Mouse (Mus musculus) heart, embryonic 14.5 days (tissue): ENCODE data around the gene Sord. TPM values are rescaled to one million over a fixed set of nuclear protein-coding genes. Genes with fewer than 3 reads are reported as not detected.

Experiments
- ATAC-seq: fragments of 200-750 bp; cut with Nextera tagmentation; 2 replicates; pipeline ENCODE4 v1.8.0; 2017; ENCODE audit warnings: low read depth, moderate TSS enrichment; ENCODE audit not compliant: insufficient number of reproducible peaks, insufficient read depth, low FRiP score
- H3K27ac ChIP-seq, 2 experiments: fragments of 200-500 bp in 1 of 2; fragments of 300-500 bp in 1 of 2; sonication (generic) in 1 of 2; replicated peaks in 1 of 2; 2 replicates each; pipeline ENCODE4 v1.5.1; 2012 to 2014; ENCODE audit warnings: low read depth in 2 of 2, low read length in 2 of 2, control low read depth in 1 of 2, mild to moderate bottlenecking in 1 of 2, mixed read lengths in 1 of 2; ENCODE audit not compliant: control insufficient read depth in 1 of 2, insufficient read depth in 1 of 2
- H3K27me3 ChIP-seq: fragments of 300-500 bp; sonication (generic); 2 replicates; pipeline ENCODE4 v1.6.1; 2014; ENCODE audit warnings: mild to moderate bottlenecking, low read length, control low read depth; ENCODE audit not compliant: control insufficient read depth, insufficient read depth
- H3K36me3 ChIP-seq: fragments of 300-500 bp; sonication (generic); 2 replicates; pipeline ENCODE4 v1.6.1; 2014; ENCODE audit warnings: mild to moderate bottlenecking, control low read depth, low read length, mixed read lengths; ENCODE audit not compliant: control insufficient read depth, insufficient read depth
- H3K4me1 ChIP-seq, 2 experiments: fragments of 200-500 bp in 1 of 2; fragments of 300-500 bp in 1 of 2; sonication (generic) in 1 of 2; 2 replicates each; pipeline ENCODE4 v1.6.1; 2012 to 2014; ENCODE audit warnings: low read length in 2 of 2, control low read depth in 1 of 2, mixed read lengths in 1 of 2; ENCODE audit not compliant: control insufficient read depth in 2 of 2, insufficient read depth in 2 of 2
- H3K4me2 ChIP-seq: fragments of 300-500 bp; sonication (generic); 2 replicates; pipeline ENCODE4 v1.6.1; 2014; ENCODE audit warnings: mild to moderate bottlenecking, low read length
- H3K4me3 ChIP-seq, 2 experiments: fragments of 200-500 bp in 1 of 2; fragments of 300-500 bp in 1 of 2; sonication (generic) in 1 of 2; 2 replicates each; pipeline ENCODE4 v1.5.1; 2012 to 2014; ENCODE audit warnings: low read length in 2 of 2, mild to moderate bottlenecking in 2 of 2, control low read depth in 1 of 2, low read depth in 1 of 2, moderate library complexity in 1 of 2; ENCODE audit not compliant: control insufficient read depth in 1 of 2, insufficient read depth in 1 of 2
- H3K9ac ChIP-seq: fragments of 300-500 bp; sonication (generic); 2 replicates; pipeline ENCODE4 v1.6.1; 2014; ENCODE audit warnings: mild to moderate bottlenecking, low read length
- H3K9me3 ChIP-seq: fragments of 300-500 bp; sonication (generic); 2 replicates; pipeline ENCODE4 v1.6.1; 2016; ENCODE audit warnings: low read length, control low read depth; ENCODE audit not compliant: control insufficient read depth
- WGBS: fragments of 180-500 bp; shearing (Covaris S2); extraction: QIAGEN DNeasy Blood & Tissue Kit; methylation state at CpG from one replicate; pipeline ENCODE4 v1.1.7; 2014; 5-methylcytosine and 5-hydroxymethylcytosine counted together
- polyA plus RNA-seq: library from polyadenylated mRNA; unstranded; fragments of >200 nt; fragmentation: Nextera tagmentation; extraction: Ambion mirVana; gene quantifications from 2 replicates; pipeline ENCODE4 v1.2.1, GENCODE M21; 2014

The Sord gene
- polyA plus RNA-seq, 1 experiment from 2014 or later = 63.6 TPM

DNA sequence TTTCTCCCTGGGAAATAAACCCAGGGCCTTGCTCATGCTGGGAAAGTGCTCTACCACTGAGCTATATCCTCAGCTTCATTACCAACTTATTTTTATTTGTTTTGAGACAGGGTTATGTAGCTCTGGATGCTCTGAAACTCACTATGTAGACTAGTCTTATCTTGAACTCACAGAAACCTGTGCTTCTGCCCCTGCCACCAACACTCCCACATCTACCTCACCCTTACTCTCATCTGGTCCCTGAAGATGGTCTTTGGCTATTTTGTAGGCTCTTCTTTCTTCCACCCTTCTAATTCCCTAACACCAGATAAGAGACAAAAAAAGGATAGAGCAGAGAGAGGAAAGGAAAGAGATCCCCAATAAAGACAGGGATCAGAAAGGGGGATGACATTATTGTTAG is 10.9 kb upstream of the Sord start:
- Histone ChIP-seq H3K9ac (no peak overlapping the region), H3K4me1 (peaks cover 0 to 3% of the 10 kb centered on the region in 2 experiments; a peak in 2 of 4 replicates), H3K27me3 (no peaks in the 10 kb centered on the region), H3K27ac (no peak overlapping the region), H3K4me2 (no peak overlapping the region), H3K36me3 (no peaks in the 10 kb centered on the region), H3K4me3 (no peak overlapping the region), H3K9me3 (no peaks in the 10 kb centered on the region)
- no peak for ATAC-seq

DNA sequence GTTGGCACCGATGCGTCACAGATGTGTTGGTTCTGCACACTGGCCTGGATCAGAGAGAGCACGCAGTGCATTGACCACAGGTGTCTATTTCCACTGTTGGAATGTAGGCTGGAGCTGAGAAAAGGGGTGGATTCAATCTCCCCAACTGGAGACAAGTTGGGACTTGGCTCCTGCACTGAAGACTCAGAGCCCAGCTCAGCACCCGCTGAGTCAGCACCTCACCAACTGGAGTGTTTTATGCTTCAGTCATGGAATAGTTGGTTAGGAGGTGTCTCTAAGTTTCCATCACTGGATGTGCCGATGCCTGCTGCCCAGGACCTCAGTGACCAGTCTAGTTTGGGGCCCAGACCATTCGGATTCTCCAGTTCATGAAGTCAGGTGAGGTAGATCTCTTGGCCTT is 4.2 kb upstream of the Sord start:
- no peaks in the 10 kb centered on the region for H3K9me3 ChIP-seq
- H3K27ac ChIP-seq = no peak overlapping the region
- peaks cover 3% of the 10 kb centered on the region in 2 experiments for H3K4me1 ChIP-seq
- no peak overlapping the region for H3K9ac ChIP-seq
- H3K4me3 ChIP-seq = no peak overlapping the region
- no peaks in the 10 kb centered on the region for H3K36me3 ChIP-seq
- no peak overlapping the region for H3K4me2 ChIP-seq
- ATAC-seq = no peak
- WGBS = 83% methylated on average over 6 of the region's 6 CpGs
- no peaks in the 10 kb centered on the region for H3K27me3 ChIP-seq

DNA sequence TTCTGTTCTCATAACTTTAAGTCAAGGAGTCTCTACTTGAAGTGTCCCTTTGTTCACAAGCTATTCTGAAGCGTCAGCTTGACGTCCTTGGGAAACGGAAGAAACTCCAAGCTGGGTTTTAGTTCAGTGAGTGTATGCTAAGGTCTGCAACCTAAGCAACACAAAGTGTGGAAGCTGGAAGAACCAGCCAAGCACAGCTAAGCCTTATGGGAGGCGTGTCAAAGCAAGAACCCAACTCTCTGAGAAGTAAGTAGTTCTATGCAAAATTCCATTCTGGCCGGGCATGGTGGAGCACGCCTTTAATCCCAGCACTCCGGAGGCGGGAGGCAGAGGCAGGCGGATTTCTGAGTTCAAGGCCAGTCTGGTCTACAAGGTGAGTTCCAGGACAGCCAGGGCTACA is 2.9 kb upstream of the Sord start:
- Histone ChIP-seq H3K9me3 (no peaks in the 10 kb centered on the region), H3K27me3 (no peaks in the 10 kb centered on the region), H3K9ac (no peak overlapping the region), H3K4me1 (peaks cover 4 to 6% of the 10 kb centered on the region in 2 experiments), H3K4me3 (no peak overlapping the region), H3K36me3 (no peaks in the 10 kb centered on the region), H3K4me2 (no peak overlapping the region), H3K27ac (no peak overlapping the region)
- no peak for ATAC-seq
- 87% methylated on average over 9 of the region's 9 CpGs for WGBS

DNA sequence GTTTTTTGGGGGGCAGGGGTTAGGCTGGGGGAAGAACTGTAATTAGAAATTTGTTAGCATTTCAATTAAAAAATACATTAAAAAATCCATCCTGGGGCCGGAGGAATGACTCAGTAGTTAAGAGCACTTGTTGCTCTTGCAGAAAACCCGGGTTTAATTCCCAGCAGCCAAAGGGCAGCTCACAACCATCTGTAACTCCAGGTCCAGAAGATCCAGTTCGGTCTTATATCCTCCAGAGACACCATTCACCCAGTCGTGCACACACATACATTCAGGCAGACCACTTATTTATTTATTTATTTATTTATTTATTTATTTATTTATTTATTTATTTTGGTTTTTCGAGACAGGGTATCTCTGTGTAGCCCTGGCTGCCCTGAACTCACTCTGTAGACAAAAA is 1.2 kb upstream of the Sord start:
- no peak overlapping the region for H3K9ac ChIP-seq
- no peak for ATAC-seq
- WGBS = 55% methylated on average over 5 of the region's 5 CpGs

DNA sequence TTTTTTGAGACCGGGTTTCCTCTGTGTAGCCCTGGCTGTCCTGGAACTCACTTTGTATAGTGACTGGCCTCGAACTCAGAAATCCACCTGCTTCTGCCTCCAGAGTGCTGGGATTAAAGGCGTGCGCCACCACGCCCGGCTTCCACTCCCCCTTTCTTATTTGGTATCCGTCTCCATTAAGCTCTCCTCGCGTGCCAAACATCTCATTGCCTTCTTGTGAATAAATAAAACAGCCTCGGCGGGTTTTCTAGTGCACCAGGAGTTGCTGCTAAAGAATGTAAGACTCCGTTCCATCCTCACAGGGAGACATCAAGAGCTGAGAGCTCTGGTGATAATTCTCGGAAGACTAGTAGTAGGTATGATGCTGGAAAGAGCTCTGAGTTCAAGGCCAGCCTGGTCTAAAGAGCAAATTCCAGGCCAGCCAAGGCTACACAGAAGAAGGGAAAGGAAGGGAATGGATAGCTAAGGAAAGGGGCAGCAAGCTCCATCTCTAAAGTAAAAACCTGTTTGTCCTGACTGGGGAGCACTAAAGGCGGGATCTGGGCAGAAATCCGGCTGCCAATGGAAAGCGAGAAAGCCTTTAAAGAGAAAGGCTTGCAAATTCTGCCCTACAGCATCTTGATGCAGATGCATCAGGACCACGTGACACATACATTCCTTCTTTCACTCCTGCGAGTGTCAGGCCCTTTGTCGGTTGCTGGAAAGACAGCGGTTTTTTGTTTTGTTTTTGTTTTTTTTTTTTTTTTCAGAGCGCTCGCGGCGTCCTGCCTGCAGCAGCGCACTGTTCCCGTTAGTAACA is 591 bp upstream of the Sord start:
- H3K36me3 ChIP-seq = no peaks in the 10 kb centered on the region
- peak overlapping the region; percentile 77 to 83 for H3K27ac ChIP-seq
- no peak for ATAC-seq
- H3K4me3 ChIP-seq = peak overlapping the region; percentile 56 to 88
- H3K9ac ChIP-seq = peak overlapping the region; percentile 78
- H3K4me1 ChIP-seq = peaks cover 4 to 6% of the 10 kb centered on the region in 2 experiments
- no peaks in the 10 kb centered on the region for H3K27me3 ChIP-seq
- WGBS = 7% methylated on average over 26 of the region's 26 CpGs
- peak overlapping the region; percentile 86 for H3K4me2 ChIP-seq
- no peaks in the 10 kb centered on the region for H3K9me3 ChIP-seq

More for the DNA sequence above, 1.2 kb upstream of the Sord start:
- Histone ChIP-seq H3K4me2 (peak overlapping the region; percentile 86; the same call in 1 of the 2 replicates), H3K36me3 (no peaks in the 10 kb centered on the region), H3K4me1 (peaks cover 4 to 6% of the 10 kb centered on the region in 2 experiments), H3K4me3 (no peak overlapping the region), H3K27me3 (no peaks in the 10 kb centered on the region), H3K9me3 (no peaks in the 10 kb centered on the region), H3K27ac (no peak overlapping the region)

DNA sequence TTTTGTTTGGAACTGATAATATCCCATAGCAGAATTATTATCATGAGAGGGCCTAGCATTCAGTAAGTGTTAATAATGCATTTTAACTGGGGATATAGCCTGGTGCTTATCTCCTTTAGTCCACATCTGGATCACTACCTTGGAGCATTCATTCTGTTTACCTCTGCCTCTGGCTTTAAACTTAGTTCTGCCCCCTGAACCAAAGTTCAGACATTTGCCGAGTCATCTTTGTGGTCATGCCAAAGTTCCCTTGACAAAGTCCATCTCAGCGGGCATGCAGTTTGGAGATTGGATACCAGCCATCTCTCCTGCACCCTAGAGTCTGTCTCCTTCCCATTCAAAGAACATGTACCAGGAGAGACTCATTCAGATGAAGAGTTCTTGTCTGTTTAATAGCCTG is 876 bp downstream of the Sord start:
- Histone ChIP-seq H3K27me3 (no peaks in the 10 kb centered on the region), H3K9ac (peak overlapping the region; percentile 78), H3K4me2 (peak overlapping the region; percentile 86), H3K27ac (peak overlapping the region in 1 of 2 experiments; percentile 28; a peak in 1 of 4 replicates), H3K9me3 (no peaks in the 10 kb centered on the region), H3K4me3 (peak overlapping the region; percentile 56 to 88; a peak in 3 of 4 replicates), H3K36me3 (no peaks in the 10 kb centered on the region), H3K4me1 (peaks cover 4 to 6% of the 10 kb centered on the region in 2 experiments)
- 72% methylated on average over 2 of the region's 2 CpGs for WGBS
- no peak for ATAC-seq

DNA sequence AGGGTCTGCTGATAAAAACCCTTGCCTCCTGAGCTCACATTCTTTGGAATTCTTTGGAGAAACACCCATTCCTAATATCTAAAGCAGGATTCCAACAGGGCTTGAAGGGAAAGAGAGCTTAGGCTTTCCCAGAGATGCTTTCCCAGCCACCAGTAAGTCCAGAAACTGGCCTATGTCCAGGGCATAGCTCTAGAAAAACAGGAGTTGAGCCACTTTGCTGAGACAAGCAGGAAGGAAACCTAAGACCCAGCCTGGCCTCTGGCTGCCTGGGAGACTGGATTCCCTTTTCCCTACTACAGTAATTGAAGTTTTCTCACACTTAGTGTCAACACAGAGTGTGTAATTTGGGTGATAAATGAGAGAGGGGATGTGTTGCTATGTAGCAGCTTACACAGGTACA is 1.8 kb downstream of the Sord start:
- Histone ChIP-seq H3K36me3 (no peaks in the 10 kb centered on the region), H3K9ac (no peak overlapping the region), H3K27ac (0 out of 4 replicates have a peak overlapping the region, but pooled peaks of 1 of the 2 experiments have one; percentile 14), H3K4me1 (peaks cover 4 to 6% of the 10 kb centered on the region in 2 experiments), H3K27me3 (no peaks in the 10 kb centered on the region), H3K9me3 (no peaks in the 10 kb centered on the region), H3K4me3 (no peak overlapping the region), H3K4me2 (0 out of 2 replicates have a peak overlapping the region, but pooled peaks have one; percentile 86)
- no peak for ATAC-seq
